Mouse (Mus musculus): ENCODE results near the gene Zfp524.

DNA sequence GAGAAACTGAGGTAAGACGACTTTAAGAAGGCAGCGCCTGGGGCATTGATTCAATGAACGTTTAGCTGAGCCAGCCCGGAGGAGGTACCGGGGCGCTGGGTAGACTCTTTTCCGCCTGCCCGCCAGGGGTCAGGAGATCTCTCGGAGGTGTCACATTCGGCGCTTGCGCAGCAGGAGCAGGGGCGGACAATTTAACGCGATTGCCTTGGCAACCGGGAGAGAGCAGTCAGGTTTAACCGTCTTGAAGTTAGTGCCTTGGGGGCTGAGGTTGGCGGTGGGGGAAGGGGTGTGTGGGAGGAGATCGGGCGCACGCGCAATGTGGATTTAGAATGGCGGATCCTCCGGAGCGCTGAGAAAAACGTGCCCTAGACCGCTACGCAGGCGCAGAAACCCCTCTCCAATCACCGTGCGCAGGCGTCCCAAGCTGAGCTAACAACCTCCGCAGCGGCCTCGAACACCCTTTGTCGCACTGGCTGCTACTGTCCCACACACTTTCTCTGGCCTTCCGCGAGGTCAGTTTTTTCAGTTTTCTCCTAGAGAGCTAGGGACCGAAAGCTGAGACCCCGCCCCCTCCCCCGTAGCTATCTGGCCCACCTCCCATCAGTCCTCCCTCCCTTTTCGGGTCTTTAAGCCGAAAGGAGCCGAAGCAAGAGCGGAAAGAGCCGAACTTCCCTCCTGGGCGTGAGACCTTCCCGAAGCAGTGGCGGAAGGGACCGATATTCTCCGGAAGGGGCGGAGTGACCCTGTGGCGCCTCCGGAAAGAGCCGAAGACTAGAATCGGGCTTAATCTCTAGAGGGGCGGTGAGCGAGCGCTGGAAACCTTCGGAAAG is 46.9 kb downstream of the Zfp524 start:
- TF ChIP-seq POLR2A (IDR thresholded peaks at IDR 0.05; ENCODE audit: insufficient read depth, low read depth, low read length), result peak; percentile 37
- peak; percentile 78 for TF ChIP-seq CTCF (IDR thresholded peaks at IDR 0.05)

Data from heart, adult 2 months (tissue).